Mouse (Mus musculus): ENCODE measurements around the gene Armcx2.
A peak's percentile ranks its signal among the peaks of the same experiment; 100 is the strongest.
"Not testable (repeated sequence)": the region's sequence is repeated elsewhere in the genome, so short reads cannot be mapped to it uniquely, and the experiment has no call there.

Armcx2 gene

GRCm38 (mm10) chrX:134808755-134809224 lies at the start of gene Armcx2:
TSS of gene Armcx2 (minus strand) at chrX:134809221.
- peak; percentile 15 to 31 for DNase-seq

GRCm38 (mm10) chrX:134849662-134850061 lies 40.6 kb upstream of the Armcx2 start:
- no peak for DNase-seq

DNA sequence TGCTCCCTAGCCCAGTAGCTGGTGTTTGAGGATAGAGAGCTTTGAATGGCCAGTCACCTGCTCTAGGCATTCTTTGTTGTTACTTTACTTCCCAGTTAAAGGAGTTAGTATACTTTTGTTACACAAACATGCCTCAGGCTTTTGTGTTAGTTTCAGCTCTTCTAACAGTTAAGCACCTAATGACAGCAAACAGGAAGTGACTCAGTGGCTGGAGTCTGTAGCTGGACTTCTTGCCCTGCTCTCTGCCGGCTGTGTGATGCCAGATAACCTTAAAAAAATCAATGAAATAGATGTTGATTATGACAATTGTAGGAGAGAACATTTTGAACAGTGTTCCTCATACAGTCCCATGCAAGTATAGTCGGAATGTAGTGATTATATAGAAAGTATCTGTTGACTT lies 35.4 kb upstream of the Armcx2 start:
- DNase-seq = no peak

GRCm38 (mm10) chrX:134830508-134830907 lies 21.5 kb upstream of the Armcx2 start:
- DNase-seq = no peak

- DNase-seq = no peak
Observed at GRCm38 (mm10) chrX:134807833-134808754, 927 bp downstream of the Armcx2 start.

DNA sequence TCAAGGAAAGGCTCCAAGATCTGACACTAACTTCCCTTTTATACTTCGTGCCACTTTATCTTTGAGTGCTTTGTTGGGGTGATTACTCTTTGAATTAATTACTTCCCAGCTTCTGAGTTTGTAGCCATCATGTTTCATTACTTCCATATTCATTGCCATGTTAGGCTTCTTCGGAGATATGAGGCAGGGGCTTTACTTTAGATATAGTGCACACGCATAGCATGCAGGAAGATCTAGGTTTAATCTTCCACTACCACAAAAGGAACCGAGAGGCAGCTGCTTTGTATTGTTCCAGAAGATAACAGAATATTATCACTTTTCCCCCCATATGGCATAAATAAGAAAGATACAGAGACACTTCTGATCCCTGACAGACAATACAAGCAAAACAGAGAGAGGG lies 21.3 kb downstream of the Armcx2 start:
- no peak for DNase-seq

DNA sequence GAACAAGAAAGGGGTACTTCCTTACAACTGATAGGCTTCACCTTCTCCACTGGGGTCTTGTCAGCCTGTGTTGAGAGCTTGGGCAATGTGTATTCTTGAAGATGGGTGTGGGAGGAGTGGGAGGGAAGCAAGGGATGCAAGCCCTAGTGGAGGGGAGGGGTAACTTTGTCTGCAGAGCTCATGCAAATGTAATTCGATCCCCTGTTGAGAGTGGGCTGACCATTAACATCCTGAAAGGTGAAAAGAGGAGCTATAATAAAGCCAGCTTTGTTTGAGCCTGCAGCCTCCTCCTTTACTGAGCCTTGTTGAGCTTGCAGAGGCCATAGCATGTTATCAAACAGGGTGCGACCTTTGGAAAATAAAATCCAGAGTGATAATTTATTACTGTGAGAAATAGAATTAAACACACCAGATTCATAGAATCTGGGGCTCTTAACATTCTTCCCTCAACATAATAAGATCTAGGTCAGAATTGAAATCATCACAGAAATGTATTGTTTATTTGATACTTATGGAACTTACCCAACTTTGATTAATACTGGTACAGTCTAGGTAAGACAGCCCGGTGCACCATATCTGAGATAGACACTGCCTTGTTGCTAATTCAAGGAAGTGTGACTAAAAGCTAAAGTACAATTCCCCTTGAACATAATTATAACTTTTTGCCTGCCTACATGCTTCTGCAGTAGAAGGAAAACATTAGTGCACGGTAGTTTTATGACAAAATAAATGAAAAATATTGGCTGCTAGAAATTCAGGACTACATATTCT lies 45.4 kb downstream of the Armcx2 start:
- not testable (repeated sequence) for DNase-seq

GRCm38 (mm10) chrX:134757293-134757995 lies 51.6 kb downstream of the Armcx2 start:
- DNase-seq = no peak

GRCm38 (mm10) chrX:134756434-134757292 lies 52.4 kb downstream of the Armcx2 start, which contains the start of gene Armcx3:
TSS of gene Armcx3 (plus strand) at chrX:134756595.
- peak; percentile 32 to 35 for DNase-seq

Measured in spleen, adult 18-20 months (tissue).